In the genomic region with DNA sequence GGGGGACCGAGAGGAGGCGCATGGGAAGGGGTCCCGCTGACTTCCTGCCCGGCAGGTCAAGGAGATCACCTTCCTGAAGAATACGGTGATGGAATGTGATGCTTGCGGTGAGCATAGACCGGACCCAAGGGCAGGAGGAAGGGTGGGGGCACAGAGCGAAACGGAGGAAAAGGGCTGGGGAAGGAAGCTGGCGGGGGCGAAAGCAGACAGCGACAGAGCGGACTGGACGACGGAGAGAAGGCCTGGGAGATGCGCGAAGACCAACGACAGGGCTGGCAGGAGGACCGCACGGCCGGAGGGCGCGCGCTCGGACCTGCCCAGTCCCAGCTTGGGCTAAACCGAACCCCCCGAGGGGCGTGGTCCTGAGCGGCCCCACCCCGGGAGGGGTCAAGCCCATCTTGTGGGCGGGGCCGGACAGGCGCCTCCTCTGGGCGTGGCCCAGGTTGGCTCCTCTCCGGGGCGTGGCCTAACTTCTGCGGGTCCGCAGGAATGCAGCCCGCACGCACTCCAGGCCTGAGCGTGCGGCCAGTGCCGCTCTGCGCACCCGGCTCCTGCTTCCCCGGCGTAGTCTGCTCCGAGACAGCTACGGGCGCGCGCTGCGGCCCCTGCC, we compare ENCODE assay signal across 8 mouse cellular contexts. TPM values are rescaled to one million over a fixed set of nuclear protein-coding genes. Genes with fewer than 3 reads are reported as not detected.
DNase-seq lines count a peak whose midpoint lies in the region; ATAC-seq and TF ChIP-seq lines count a peak whose summit lies in the region.

No protein-coding gene starts in this region.

- peak; percentile 61 for ATAC-seq in embryonic facial prominence, embryonic 11.5 days (replicated peaks; ENCODE audit: insufficient number of reproducible peaks, low FRiP score, low TSS enrichment, low read depth)
- ATAC-seq in lung, postnatal 0 days, result peak; percentile 84

- H3K4me2 ChIP-seq in embryonic facial prominence, embryonic 11.5 days (ENCODE audit: low read depth, low read length), result peak overlapping the region; percentile 47
- H3K4me2 ChIP-seq in lung, postnatal 0 days (replicated peaks; ENCODE audit: low read depth, low read length), result peak overlapping the region; percentile 44

- no peak for TF ChIP-seq EP300 in lung, postnatal 0 days (IDR thresholded peaks at IDR 0.05)

- no peaks in the 10 kb centered on the region for H3K9me3 ChIP-seq in embryonic facial prominence, embryonic 11.5 days (replicated peaks; ENCODE audit: control insufficient read depth, low read length)
- no peaks in the 10 kb centered on the region for H3K9me3 ChIP-seq in lung, postnatal 0 days (ENCODE audit: low read length)

- TF ChIP-seq CTCF in lung, postnatal 0 days (IDR thresholded peaks at IDR 0.05), result no peak

- no peak overlapping the region; the same call in 1 of the 2 replicates for H3K9ac ChIP-seq in embryonic facial prominence, embryonic 11.5 days (replicated peaks; ENCODE audit: low read length)
- H3K9ac ChIP-seq in lung, postnatal 0 days (replicated peaks; ENCODE audit: low read depth), result no peak overlapping the region

- H3K27me3 ChIP-seq in embryonic facial prominence, embryonic 11.5 days (ENCODE audit: control insufficient read depth, insufficient read depth, low read length), result peaks cover 60% of the 10 kb centered on the region
- peaks cover 54% of the 10 kb centered on the region for H3K27me3 ChIP-seq in lung, postnatal 0 days (replicated peaks; ENCODE audit: insufficient read depth, low read length)

- peaks cover 6% of the 10 kb centered on the region for H3K4me1 ChIP-seq in embryonic facial prominence, embryonic 11.5 days (ENCODE audit: control insufficient read depth, insufficient read depth, low read length)
- peaks cover 9% of the 10 kb centered on the region; the same call in 1 of the 2 replicates for H3K4me1 ChIP-seq in lung, postnatal 0 days (ENCODE audit: insufficient read depth, low read depth, low read length)

- peak; percentile 71 to 86 for DNase-seq in urinary bladder, adult 18-20 months (ENCODE audit: low spot score in 2 of 2)
- DNase-seq in urinary bladder, postnatal 10 days (ENCODE audit: low spot score), result no peak
- peak; percentile 76 for DNase-seq in embryonic facial prominence, embryonic 11.5 days (ENCODE audit: low spot score)
- peak; percentile 63 to 65 for DNase-seq in heart, adult 9 months (ENCODE audit: low spot score in 2 of 2)
- peak; percentile 84 to 86 for DNase-seq in kidney, adult 8-10 months
- peak; percentile 80 for DNase-seq in lung, postnatal 0 days (ENCODE audit: low spot score)
- peak; percentile 44 for DNase-seq in ovary, postnatal 10 days (ENCODE audit: low spot score)
- peak; percentile 81 for DNase-seq in urinary bladder, postnatal 25 days (ENCODE audit: low spot score)

- H3K4me3 ChIP-seq in embryonic facial prominence, embryonic 11.5 days (ENCODE audit: low read depth, low read length), result peak overlapping the region; percentile 30
- peak overlapping the region; percentile 27 for H3K4me3 ChIP-seq in lung, postnatal 0 days (ENCODE audit: low read depth, low read length)

- H3K27ac ChIP-seq in embryonic facial prominence, embryonic 11.5 days (replicated peaks; ENCODE audit: low read depth, low read length), result no peak overlapping the region
- H3K27ac ChIP-seq in lung, postnatal 0 days (ENCODE audit: low read length), result no peak overlapping the region

- no peaks in the 10 kb centered on the region for H3K36me3 ChIP-seq in embryonic facial prominence, embryonic 11.5 days (replicated peaks; ENCODE audit: control insufficient read depth, insufficient read depth, low read depth, low read length)
- no peaks in the 10 kb centered on the region for H3K36me3 ChIP-seq in lung, postnatal 0 days (ENCODE audit: insufficient read depth, low read length)

- 1% methylated on average over 42 of the region's 53 CpGs for whole genome bisulfite sequencing in embryonic facial prominence, embryonic 11.5 days
- under 1% methylated on average over 36 of the region's 53 CpGs for WGBS in lung, postnatal 0 days

RNA-seq across cellular contexts. Expression of gene Comp, which starts 1.1 kb away (rescaled TPM):
- 0.17 TPM in 1 of 2 replicates, not detected in the other for polyA plus RNA-seq in embryonic facial prominence, embryonic 11.5 days (2014; fragmentation: Nextera tagmentation; extraction: Ambion mirVana)
- 0.13 and 0.29 TPM in 2 replicates for polyA plus RNA-seq in lung, postnatal 0 days (2015; fragmentation: Nextera tagmentation; extraction: Ambion mirVana)

RNA-seq across cellular contexts. Expression of gene Upf1, which starts 21.3 kb away (rescaled TPM):
- polyA plus RNA-seq in embryonic facial prominence, embryonic 11.5 days (2014; fragmentation: Nextera tagmentation; extraction: Ambion mirVana), result 20.4 and 21.0 TPM in 2 replicates
- 10.4 and 11.1 TPM in 2 replicates for polyA plus RNA-seq in lung, postnatal 0 days (2015; fragmentation: Nextera tagmentation; extraction: Ambion mirVana)

RNA-seq across cellular contexts. Expression of gene Gdf1, which starts 44.8 kb away (rescaled TPM):
- polyA plus RNA-seq in embryonic facial prominence, embryonic 11.5 days (2014; fragmentation: Nextera tagmentation; extraction: Ambion mirVana), result 0.22 and 3.1 TPM in 2 replicates
- 0.33 and 0.81 TPM in 2 replicates for polyA plus RNA-seq in lung, postnatal 0 days (2015; fragmentation: Nextera tagmentation; extraction: Ambion mirVana)

RNA-seq across cellular contexts. Expression of gene Cers1, which starts 58.8 kb away (rescaled TPM):
- 3.9 and 4.0 TPM in 2 replicates for polyA plus RNA-seq in embryonic facial prominence, embryonic 11.5 days (2014; fragmentation: Nextera tagmentation; extraction: Ambion mirVana)
- 0.63 and 1.6 TPM in 2 replicates for polyA plus RNA-seq in lung, postnatal 0 days (2015; fragmentation: Nextera tagmentation; extraction: Ambion mirVana)
